Mouse (Mus musculus) testis, adult 2 months (tissue): ENCODE data around the gene Rffl.

Experiments
- CTCF ChIP-seq: fragments of 200-500 bp; IDR thresholded peaks from 2 replicates; pipeline ENCODE4 v1.5.1; 2012; ENCODE audit warnings: low read depth, mild to moderate bottlenecking, inconsistent platforms, low read length, moderate library complexity; ENCODE audit not compliant: control insufficient read depth, insufficient read depth, insufficient replicate concordance
- POLR2A ChIP-seq: fragments of 200-500 bp; IDR thresholded peaks from 2 replicates; pipeline ENCODE4 v1.6.1; 2012; ENCODE audit warnings: low read depth, mild to moderate bottlenecking, inconsistent platforms, low read length, moderate library complexity; ENCODE audit not compliant: control insufficient read depth

DNA sequence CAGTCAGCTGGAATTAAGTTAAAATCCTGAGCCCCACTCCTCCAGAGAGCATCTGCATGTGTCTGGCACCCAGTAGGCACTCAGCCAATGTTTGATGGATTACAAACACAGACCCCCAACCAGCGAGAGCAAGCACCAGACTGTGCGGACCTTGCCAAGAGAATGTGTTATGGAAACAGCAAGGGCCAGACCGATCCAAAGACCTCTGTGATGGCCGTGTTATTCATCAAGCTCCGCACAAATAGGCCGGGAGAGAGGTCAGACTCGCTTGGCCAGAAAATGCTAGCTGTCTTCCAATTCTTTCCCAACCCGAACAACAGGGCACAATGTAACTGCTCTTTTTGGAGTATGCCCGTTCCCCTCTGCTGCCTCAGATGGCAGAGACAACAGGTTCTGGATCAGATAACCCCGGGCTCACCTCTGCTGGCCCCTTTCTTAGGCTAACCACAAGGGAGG lies 17.5 kb upstream of the Rffl start:
- TF ChIP-seq CTCF (no peak), POLR2A (no peak)
